Mouse (Mus musculus) brain, embryonic 14.5 days (tissue): ENCODE measurements around the gene Gdi1.

ENCODE experiments used
- CTCF ChIP-seq: fragments of 200-500 bp; IDR thresholded peaks from 2 replicates; pipeline ENCODE4 v1.5.1; 2012; ENCODE audit warnings: inconsistent platforms, mild to moderate bottlenecking, moderate library complexity, borderline replicate concordance; ENCODE audit not compliant: insufficient read depth, insufficient read length; ENCODE audit errors: extremely low read depth
- POLR2A ChIP-seq: fragments of 200-500 bp; IDR thresholded peaks from 2 replicates; pipeline ENCODE4 v1.6.1; 2012; ENCODE audit warnings: mild to moderate bottlenecking, inconsistent platforms, borderline replicate concordance; ENCODE audit not compliant: poor library complexity, insufficient read depth, insufficient read length, severe bottlenecking; ENCODE audit errors: extremely low read depth

GRCm38 (mm10) chrX:74298348-74298747 lies 6.5 kb upstream of the Gdi1 start:
- no peak for TF ChIP-seq CTCF
- TF ChIP-seq POLR2A, result no peak
